Mouse (Mus musculus): Measurements from ENCODE around the gene Cyp4a10. TPM values are rescaled to one million over a fixed set of nuclear protein-coding genes. Genes with fewer than 3 reads are reported as not detected.
"Not testable (repeated sequence)": the region's sequence is repeated elsewhere in the genome, so short reads cannot be mapped to it uniquely, and the experiment has no call there.

The Cyp4a10 gene
- not detected for polyA plus RNA-seq (2017; shearing (Covaris generic))

GRCm38 (mm10) chr4:115518000-115518399 lies at the start of gene Cyp4a10:
TSS of gene Cyp4a10 (plus strand) at chr4:115518264.
- ATAC-seq = not testable (repeated sequence)

GRCm38 (mm10) chr4:115473585-115473984 lies 44.5 kb upstream of the Cyp4a10 start:
- not testable (repeated sequence) for ATAC-seq

- ATAC-seq = not testable (repeated sequence)
These were observed 42.0 kb upstream of the Cyp4a10 start for GRCm38 (mm10) chr4:115476051-115476450.

GRCm38 (mm10) chr4:115481006-115481652 lies 36.9 kb upstream of the Cyp4a10 start:
- ATAC-seq = no peak

GRCm38 (mm10) chr4:115496001-115496400 lies 22.1 kb upstream of the Cyp4a10 start, which contains the start of gene Cyp4a14:
TSS of gene Cyp4a14 (minus strand) at chr4:115496142.
- no peak for ATAC-seq

GRCm38 (mm10) chr4:115497466-115497865 lies 20.6 kb upstream of the Cyp4a10 start:
- no peak for ATAC-seq

- not testable (repeated sequence) for ATAC-seq
These were observed 4.1 kb upstream of the Cyp4a10 start for GRCm38 (mm10) chr4:115513964-115514363.

GRCm38 (mm10) chr4:115519444-115519843 lies 1.4 kb downstream of the Cyp4a10 start:
- no peak for ATAC-seq

- ATAC-seq = no peak
These were observed 3.7 kb downstream of the Cyp4a10 start for GRCm38 (mm10) chr4:115521766-115522165.

GRCm38 (mm10) chr4:115545101-115545500 lies 27.0 kb downstream of the Cyp4a10 start:
- ATAC-seq = no peak

GRCm38 (mm10) chr4:115546141-115546828 lies 28.2 kb downstream of the Cyp4a10 start:
- ATAC-seq = no peak

- no peak for ATAC-seq
These were observed 34.7 kb downstream of the Cyp4a10 start for GRCm38 (mm10) chr4:115552726-115553125.

GRCm38 (mm10) chr4:115555513-115555912 lies 37.4 kb downstream of the Cyp4a10 start:
- ATAC-seq = no peak

- no peak for ATAC-seq
These were observed 39.9 kb downstream of the Cyp4a10 start for GRCm38 (mm10) chr4:115557861-115558561.

GRCm38 (mm10) chr4:115561236-115561635 lies 43.2 kb downstream of the Cyp4a10 start:
- not testable (repeated sequence) for ATAC-seq

- no peak for ATAC-seq
These were observed 45.3 kb downstream of the Cyp4a10 start, which contains the start of gene Cyp4a31 for GRCm38 (mm10) chr4:115563401-115563800. TSS of gene Cyp4a31 (plus strand) at chr4:115563649.

- not testable (repeated sequence) for ATAC-seq
These were observed 46.6 kb downstream of the Cyp4a10 start for GRCm38 (mm10) chr4:115564469-115565225.

- ATAC-seq = no peak
These were observed 57.2 kb downstream of the Cyp4a10 start for GRCm38 (mm10) chr4:115575255-115575654.

GRCm38 (mm10) chr4:115575776-115576175 lies 57.7 kb downstream of the Cyp4a10 start:
- no peak for ATAC-seq

GRCm38 (mm10) chr4:115583036-115583435 lies 65.0 kb downstream of the Cyp4a10 start:
- ATAC-seq = no peak

Data from activated CD4-positive, CD25-positive, alpha-beta regulatory T cell, adult 4 months (primary cell).